Mouse (Mus musculus) testis, adult 2 months (tissue): Measurements from ENCODE around the gene Exoc2.

Experiments used
- CTCF ChIP-seq: fragments of 200-500 bp; IDR thresholded peaks from 2 replicates; pipeline ENCODE4 v1.5.1; 2012; ENCODE audit warnings: low read depth, mild to moderate bottlenecking, inconsistent platforms, low read length, moderate library complexity; ENCODE audit not compliant: control insufficient read depth, insufficient read depth, insufficient replicate concordance
- POLR2A ChIP-seq: fragments of 200-500 bp; IDR thresholded peaks from 2 replicates; pipeline ENCODE4 v1.6.1; 2012; ENCODE audit warnings: low read depth, mild to moderate bottlenecking, inconsistent platforms, low read length, moderate library complexity; ENCODE audit not compliant: control insufficient read depth

DNA sequence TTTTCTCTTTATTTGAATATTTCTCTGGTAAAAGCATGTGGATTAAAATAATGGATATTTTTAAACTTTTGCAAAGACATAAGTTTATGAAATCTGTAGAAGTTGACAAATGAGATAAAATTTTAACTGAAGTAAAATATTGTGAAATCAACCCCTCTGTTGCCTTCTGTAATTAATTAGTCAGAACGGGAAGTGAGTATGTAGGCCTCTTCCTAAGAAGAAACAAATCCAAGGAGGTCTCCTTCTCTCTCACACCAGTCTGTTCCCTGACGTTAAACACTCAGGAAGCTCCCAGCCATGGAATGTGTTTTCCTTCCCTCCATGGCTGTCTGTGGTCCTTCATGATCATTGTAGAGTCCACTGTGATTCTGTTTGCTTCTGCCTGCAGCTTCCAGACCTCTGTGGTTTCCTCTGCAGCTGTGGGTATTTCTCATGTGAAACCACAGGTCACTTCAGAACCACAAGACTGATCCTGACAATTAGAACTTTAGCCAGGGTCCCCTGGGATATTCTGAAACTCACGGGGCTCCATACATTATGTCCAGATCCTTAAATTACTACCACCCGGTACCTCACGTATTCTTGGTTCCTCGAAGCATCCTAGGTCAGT, 20.5 kb upstream of the Exoc2 start:
- TF ChIP-seq POLR2A, result no peak
- TF ChIP-seq CTCF, result no peak
